Mouse (Mus musculus) spleen, postnatal 10 days (tissue): Measurements from ENCODE around the gene Svep1.

ENCODE experiments used
- DNase-seq, 2 experiments: peaks; one replicate each; pipeline ENCODE4 v3.0.0; 2021 to 2022; ENCODE audit warnings: low spot score in 2 of 2

Gene Svep1

GRCm38 (mm10) chr4:58206115-58206945, at the start of gene Svep1:
Gene Svep1, minus strand, starts transcription at chr4:58206859.
- no peak for DNase-seq

- peak in 1 of 2 experiments; percentile 30 for DNase-seq
Measured at GRCm38 (mm10) chr4:58253410-58253809, 46.8 kb upstream of the Svep1 start.

DNA sequence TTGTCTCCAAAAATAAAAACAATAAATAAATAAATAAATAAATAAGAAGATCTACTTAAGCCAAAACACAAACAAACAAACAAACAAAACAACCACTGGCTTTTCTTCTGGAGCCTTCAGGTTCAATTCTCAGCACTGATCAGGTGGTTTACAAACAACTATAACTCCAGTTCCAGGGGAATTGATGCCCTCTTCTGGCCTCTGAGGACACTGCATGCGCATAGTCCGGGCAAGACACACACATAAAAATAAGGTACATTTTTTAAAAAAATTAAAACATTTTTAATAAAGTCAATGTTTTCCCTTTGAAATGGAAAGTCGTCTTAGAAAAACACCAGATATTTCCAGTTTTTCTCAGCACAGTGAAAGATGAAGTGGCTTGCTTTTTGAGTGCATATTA, 45.7 kb upstream of the Svep1 start:
- no peak for DNase-seq

GRCm38 (mm10) chr4:58245544-58245943, 38.9 kb upstream of the Svep1 start:
- no peak for DNase-seq

DNA sequence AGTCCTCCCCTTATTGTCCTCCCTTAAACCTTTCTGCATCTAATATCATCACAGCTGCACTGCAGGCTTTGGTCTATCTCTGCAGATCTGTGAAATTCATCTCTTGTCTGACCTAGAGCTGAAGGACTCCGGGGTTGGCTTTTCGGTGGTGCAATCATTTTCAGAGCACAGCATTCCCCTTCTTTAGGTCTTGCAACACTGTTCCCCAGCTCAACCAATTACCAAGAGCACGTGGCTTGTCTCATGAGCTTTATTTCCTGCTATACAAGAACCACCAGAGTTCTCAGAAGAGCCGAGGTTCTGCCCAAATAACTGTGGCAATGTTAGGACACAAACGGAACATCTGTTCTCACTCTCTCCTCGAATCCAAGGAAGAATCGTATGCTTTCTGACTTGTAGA, 33.8 kb upstream of the Svep1 start:
- no peak for DNase-seq

- no peak for DNase-seq
Measured at GRCm38 (mm10) chr4:58235828-58236227, 29.2 kb upstream of the Svep1 start.

DNA sequence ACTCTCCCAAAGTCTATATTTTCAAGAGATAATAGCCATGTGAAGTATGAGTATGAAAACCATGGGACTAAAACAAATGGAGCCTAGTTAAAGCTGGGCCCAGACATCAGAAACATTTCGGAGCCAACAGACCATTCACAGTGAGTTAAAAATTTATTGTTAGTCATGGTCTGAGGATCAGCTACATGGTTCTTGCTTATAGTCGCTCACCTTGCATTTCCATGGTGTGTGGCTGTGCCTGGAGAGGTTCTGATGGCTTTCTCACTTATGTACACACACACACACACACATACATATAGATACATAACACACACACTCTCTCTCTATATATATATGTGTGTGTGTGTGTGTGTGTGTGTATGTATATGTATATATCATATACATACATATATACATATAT, 16.8 kb upstream of the Svep1 start:
- no peak for DNase-seq

- DNase-seq = no peak
Measured at GRCm38 (mm10) chr4:58211374-58211773, 4.7 kb upstream of the Svep1 start.

DNA sequence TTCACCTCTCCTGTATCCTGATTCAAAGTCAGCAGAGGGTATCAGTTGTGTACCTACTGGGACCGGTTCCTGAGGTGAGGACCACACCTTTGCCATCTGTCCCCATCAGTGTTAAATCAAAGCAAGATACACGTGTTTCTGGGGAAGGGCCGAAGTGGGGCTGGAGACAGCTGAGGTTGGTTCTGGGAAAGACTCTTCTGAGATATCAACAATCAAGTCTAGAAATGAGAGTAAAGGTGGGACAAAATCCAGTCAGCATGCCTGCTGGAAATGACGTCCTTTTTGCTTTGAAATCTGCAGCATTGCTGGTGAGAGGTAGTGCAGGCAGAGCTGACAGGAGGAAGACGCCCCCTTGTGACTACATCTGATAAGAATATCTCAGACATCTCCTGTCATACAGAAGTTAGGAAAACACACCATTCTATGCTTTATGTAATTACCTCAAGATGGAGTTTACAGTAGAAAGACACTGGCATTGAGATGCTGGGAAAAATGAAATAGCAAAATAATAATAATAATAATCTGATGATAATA, 4.0 kb upstream of the Svep1 start:
- DNase-seq = no peak

- no peak for DNase-seq
Measured at GRCm38 (mm10) chr4:58205750-58206114, 927 bp downstream of the Svep1 start.

DNA sequence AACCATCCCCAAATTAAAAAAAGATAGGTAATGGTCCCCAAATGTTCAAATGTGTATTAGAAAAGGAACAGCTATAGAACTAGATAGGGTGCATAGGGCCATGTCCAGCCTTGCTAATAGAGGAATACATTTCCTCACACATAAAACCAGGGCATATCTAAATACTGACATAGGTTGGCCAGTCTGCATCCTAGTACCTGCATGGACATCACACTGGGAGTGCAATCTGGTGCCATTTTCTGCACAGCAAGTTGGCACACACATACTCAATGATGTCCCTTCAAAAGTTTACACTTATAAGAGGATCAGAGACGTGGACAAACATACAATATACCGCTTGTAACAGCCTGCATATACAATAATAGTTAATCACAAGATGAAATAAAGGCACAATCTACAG, 5.0 kb downstream of the Svep1 start:
- DNase-seq = no peak

- no peak for DNase-seq
Measured at GRCm38 (mm10) chr4:58200826-58201225, 5.8 kb downstream of the Svep1 start.

DNA sequence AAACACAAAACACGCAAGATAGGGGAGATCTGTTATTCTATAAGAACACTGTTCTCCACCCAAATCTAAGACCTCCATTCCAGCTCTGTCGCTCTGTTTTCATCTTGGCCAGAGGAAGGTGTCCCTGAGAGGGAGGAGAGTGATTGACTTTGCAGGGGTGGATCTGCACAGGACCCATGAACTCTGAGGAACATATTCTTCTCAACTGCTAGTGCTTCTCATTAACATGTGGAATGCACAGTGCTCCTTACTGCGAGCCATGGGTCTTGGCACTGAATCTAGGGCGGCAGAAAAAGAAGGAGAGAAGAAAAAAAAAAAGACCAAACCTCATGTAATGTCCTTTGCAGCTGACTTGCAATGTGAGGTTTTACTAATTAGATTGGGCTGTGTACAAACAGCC, 9.4 kb downstream of the Svep1 start:
- no peak for DNase-seq

DNA sequence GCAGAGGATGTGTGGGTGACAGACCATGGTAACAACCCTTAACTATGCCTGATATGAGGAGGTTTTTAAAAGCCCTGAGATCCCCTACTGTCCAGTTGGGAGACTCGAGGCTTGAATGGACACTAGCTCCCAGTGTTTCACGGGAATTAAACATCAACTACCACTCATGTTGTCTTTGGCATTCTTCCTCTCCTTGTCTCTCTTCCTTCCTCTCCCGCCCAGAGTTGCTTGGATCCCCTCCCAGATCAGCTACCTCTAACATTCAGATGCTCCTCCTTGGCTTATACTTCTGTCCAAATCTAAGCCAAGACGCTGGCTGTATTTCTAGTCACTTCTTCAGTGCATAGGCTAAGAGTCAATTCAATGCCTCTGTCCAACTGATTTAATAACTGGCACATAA, 9.9 kb downstream of the Svep1 start:
- DNase-seq = no peak

DNA sequence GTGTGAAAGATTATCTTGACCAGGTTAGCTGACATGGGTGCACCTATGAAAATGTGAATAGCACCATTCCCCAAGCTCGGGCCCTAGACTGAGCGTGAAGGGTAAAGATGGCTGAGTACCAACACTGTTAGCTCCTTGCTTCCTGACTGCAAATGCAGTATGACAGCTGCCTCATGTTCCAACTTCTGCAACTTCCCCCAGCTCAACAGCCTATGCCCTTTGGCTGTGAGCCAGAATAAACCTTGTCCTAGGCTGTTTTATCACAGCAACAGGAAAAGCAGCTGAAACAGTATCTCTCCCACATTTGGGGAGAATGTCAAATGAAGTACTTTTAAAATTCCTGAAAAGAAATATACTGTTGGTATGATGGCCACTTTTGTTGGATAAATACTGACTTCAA, 10.7 kb downstream of the Svep1 start:
- no peak for DNase-seq

GRCm38 (mm10) chr4:58189281-58189680, 17.4 kb downstream of the Svep1 start:
- DNase-seq = no peak

DNA sequence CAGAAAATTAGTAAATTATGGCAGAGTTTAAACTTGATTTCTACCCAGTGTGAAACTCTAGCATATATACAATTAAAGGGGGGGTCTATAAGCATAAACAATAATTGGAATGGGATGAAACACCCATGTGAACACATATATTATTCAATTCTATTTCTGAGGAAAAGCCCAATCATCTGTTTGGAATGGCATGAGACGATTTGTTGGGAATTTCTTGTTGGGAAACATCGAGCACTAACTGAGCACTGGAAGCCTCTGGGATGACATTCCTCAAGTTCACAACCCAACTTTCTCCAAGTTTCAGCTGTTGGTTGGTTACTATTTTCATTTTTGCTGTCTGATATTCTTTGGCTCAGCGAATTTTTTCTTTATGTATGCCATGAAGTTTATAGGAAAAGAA, 21.3 kb downstream of the Svep1 start:
- no peak for DNase-seq

DNA sequence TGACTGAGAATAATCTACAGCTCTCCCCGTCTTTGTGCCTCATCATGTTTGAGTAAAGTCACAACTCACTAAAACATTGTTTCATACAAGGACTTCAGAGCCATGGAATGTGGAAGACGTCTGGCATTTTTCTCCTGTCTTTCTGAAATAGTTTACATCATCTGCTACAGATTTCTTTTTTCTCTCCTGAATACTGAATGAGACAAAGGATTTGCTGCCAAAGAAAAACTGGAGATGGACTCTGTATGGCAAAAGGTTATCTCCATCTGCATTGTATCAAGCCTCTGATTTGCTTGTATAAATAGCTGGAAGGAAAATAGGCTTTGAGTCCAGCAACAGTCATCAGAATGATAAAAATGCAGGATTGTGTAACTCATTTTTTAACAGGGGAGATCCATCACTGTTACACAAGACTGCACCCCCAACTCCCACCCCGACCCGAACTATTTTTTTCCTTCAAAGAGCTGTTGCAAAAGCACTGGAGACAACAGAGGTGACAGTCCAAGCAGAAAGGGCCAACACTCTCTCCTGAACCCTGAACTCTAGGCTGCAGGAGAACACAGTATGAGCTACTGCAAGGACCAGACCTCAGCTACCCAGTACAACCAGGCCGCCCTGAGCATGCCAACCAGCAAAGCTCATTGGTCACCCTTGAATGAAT, 21.8 kb downstream of the Svep1 start:
- no peak for DNase-seq

GRCm38 (mm10) chr4:58183897-58184296, 22.8 kb downstream of the Svep1 start:
- DNase-seq = no peak

DNA sequence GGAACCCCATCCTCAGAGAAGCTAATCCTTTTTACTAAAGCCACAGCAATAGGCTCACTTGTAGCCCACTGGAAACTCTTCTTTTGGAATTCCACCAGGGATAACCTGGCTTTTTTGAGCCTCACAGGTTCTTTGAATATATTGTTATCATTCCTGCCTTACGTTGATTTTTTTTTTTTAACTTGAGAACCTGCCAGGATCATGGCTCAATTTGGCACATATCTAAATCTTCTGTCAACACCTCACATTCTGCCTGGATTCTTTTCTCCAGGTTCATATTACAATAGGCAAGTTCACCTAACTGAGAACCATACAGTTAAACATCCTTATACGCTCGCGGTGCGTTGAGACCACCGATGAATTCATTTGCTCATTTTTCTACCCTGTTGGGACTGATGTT, 28.2 kb downstream of the Svep1 start:
- no peak for DNase-seq

GRCm38 (mm10) chr4:58177256-58177655, 29.4 kb downstream of the Svep1 start:
- DNase-seq = no peak

GRCm38 (mm10) chr4:58174435-58174987, 32.1 kb downstream of the Svep1 start:
- DNase-seq = no peak

DNA sequence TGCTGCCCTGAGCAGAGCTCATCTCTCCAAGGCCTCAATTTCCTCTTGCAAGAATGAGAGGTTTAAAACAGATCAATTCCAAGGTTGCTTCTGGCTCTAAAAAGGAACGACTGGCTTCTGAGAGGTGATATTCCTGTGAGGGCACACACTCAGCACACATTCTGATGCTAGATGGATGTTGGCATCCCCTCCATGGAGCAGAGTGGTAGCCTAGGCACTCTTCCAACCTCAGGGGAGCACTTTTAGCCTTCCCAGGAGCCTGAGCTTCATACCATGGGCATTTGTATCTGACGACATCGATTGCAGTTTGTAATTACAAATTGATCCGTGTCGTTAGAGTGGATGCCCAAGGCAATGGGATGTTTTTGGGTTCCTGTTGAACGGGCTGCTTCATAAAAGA, 33.3 kb downstream of the Svep1 start:
- no peak for DNase-seq
